Mouse (Mus musculus): Measurements from ENCODE around the gene Gm10273.

DNA sequence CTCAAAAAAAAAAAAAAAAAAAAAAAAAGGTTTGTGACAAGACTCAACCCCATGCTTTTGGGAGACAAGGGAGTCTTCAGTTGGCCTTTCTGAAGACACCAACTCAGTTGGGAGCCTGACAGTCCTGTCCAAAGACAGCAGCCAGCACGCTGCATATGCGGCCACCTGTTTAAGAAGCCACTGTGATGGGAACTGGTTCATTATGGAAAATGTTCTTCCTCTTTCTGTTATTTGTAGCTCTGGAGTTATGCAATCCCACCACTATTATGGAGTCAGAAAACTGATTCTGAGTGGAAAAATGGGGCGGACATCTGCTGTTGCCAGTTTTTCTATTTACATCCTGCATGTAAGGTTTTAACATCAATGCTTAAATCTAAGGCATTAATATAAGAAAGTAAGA, 5.8 kb upstream of the Gm10273 start:
- no peak for TF ChIP-seq ZC3H11A (IDR thresholded peaks at IDR 0.05; ENCODE audit: low read depth, low read length)
- no peak for TF ChIP-seq CTCF (conservative IDR thresholded peaks at IDR 0.05 in 1 of 2, IDR thresholded peaks at IDR 0.05 in 1 of 2; ENCODE audit: low read depth in 2 of 2, low read length in 2 of 2)
- TF ChIP-seq ZNF384 (IDR thresholded peaks at IDR 0.05; ENCODE audit: low read depth, low read length) = no peak
- no peak for TF ChIP-seq E2F4 (IDR thresholded peaks at IDR 0.05; ENCODE audit: insufficient replicate concordance, low read depth, low read length)
- TF ChIP-seq UBTF (IDR thresholded peaks at IDR 0.05; ENCODE audit: low read depth, low read length) = no peak
- no peak for TF ChIP-seq TBP (conservative IDR thresholded peaks at IDR 0.05; ENCODE audit: low read depth, low read length)
- TF ChIP-seq POLR2A (IDR thresholded peaks at IDR 0.05; ENCODE audit: low read depth, low read length) = no peak
- TF ChIP-seq TCF12 (IDR thresholded peaks at IDR 0.05; ENCODE audit: low read depth, low read length) = no peak
- TF ChIP-seq EP300 (IDR thresholded peaks at IDR 0.05; ENCODE audit: low read length) = no peak
- no peak for TF ChIP-seq ETS1 (conservative IDR thresholded peaks at IDR 0.05; ENCODE audit: low read depth, low read length)
- TF ChIP-seq HCFC1 (IDR thresholded peaks at IDR 0.05; ENCODE audit: low read depth, low read length) = no peak

Data from CH12.LX (cell line).